Mouse (Mus musculus) ES-E14 (cell line): ENCODE results near the gene Gpr85.

Experiments
- ZC3H11A ChIP-seq: IDR thresholded peaks from 2 replicates; pipeline ENCODE4 v1.6.1; 2012; ENCODE audit warnings: low read depth, mild to moderate bottlenecking, inconsistent platforms, low read length, borderline replicate concordance
- ZNF384 ChIP-seq: IDR thresholded peaks from 2 replicates; pipeline ENCODE4 v1.6.1; 2012; ENCODE audit warnings: low read depth, low read length, inconsistent platforms

- TF ChIP-seq ZC3H11A: no peak
- no peak for TF ChIP-seq ZNF384
Observed at GRCm38 (mm10) chr6:13860596-13860995, 20.9 kb upstream of the Gpr85 start.
